Mouse (Mus musculus): ENCODE results near the gene Kiss1r. TPM values are rescaled to one million over a fixed set of nuclear protein-coding genes. Genes with fewer than 3 reads are reported as not detected.

Gene Kiss1r
- total RNA-seq, 2 experiments from 2014 or later = 6.6 to 6.7 TPM

GRCm38 (mm10) chr10:79896814-79897213 is 20.0 kb upstream of the Kiss1r start:
- DNase-seq (ENCODE audit: extremely low spot score in 1 of 2, low spot score in 1 of 2) = no peak

DNA sequence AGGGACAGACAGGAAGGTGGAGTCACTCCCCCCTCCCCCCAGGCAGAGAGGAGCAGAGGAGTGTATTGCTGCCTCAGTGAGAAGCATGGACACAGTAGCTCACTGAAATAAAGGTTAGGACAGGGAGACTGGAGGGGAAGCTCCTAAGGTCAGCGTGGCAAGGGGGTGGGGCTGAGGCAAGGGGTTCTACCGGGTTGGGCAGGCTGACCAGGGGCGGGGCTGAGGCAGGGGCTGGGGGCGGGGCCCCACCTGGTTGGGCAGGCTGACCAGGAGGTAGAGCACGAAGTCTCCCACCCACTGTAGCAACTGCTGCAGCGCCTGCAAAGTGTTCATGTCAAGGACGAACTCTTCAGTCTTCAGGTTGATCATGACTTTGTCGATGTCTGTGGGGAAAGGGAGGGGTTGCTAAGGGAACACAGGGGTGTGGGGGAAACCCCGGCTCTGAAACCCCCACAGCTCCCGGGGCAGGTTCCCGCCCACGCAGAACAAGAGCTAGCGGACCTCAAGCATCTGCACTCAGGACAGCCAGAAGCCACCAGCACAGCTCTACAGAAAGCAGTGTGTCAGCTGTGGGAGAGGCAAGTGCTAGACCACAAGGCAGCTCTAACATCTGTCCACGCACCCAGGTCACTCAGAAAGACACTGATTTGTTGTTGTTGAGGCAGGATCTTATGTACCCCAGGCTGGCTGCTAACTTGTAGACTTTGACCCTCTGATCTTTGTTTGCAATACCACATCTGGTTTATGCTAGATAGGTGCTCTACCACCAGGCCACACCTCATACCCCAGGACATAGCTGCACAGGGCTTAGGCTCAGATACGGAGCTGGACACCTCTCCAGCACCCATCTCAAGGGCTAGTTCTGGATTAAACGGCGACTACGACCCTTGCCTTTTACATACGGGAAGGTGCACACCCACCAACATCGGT is 19.2 kb upstream of the Kiss1r start:
- no peak for DNase-seq (ENCODE audit: extremely low spot score in 1 of 2, low spot score in 1 of 2)

GRCm38 (mm10) chr10:79900951-79901410 is 15.8 kb upstream of the Kiss1r start:
- peak; percentile 34 to 46 for DNase-seq (ENCODE audit: extremely low spot score in 1 of 2, low spot score in 1 of 2)

- DNase-seq (ENCODE audit: extremely low spot score in 1 of 2, low spot score in 1 of 2) = no peak
Measured at GRCm38 (mm10) chr10:79906712-79907111, 10.1 kb upstream of the Kiss1r start.

DNA sequence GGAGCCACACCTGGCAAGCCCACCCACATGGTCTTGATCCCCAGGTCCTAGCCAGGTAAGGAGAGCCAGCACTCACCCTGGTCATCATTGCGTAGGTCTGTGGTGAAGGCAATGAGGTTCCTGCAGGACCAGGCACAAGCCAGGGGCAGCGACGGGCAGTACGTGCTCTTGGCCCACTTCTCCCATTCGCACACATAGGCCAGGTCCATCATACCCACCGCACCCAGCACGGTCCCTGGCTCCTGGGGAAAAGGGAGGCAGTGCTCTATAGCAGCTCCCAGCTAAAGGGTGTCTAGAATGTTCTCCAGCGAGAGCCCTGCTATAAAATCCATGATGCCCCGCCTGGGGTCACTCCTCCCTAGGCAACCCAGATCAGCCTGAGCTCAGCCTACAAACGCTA is 9.4 kb upstream of the Kiss1r start:
- no peak for DNase-seq (ENCODE audit: extremely low spot score in 1 of 2, low spot score in 1 of 2)

- DNase-seq (ENCODE audit: extremely low spot score in 1 of 2, low spot score in 1 of 2) = peak; percentile 83 to 97
Measured at GRCm38 (mm10) chr10:79908167-79909091, 8.3 kb upstream of the Kiss1r start, which contains the start of gene Med16. Gene Med16, minus strand, starts transcription at chr10:79908923.

DNA sequence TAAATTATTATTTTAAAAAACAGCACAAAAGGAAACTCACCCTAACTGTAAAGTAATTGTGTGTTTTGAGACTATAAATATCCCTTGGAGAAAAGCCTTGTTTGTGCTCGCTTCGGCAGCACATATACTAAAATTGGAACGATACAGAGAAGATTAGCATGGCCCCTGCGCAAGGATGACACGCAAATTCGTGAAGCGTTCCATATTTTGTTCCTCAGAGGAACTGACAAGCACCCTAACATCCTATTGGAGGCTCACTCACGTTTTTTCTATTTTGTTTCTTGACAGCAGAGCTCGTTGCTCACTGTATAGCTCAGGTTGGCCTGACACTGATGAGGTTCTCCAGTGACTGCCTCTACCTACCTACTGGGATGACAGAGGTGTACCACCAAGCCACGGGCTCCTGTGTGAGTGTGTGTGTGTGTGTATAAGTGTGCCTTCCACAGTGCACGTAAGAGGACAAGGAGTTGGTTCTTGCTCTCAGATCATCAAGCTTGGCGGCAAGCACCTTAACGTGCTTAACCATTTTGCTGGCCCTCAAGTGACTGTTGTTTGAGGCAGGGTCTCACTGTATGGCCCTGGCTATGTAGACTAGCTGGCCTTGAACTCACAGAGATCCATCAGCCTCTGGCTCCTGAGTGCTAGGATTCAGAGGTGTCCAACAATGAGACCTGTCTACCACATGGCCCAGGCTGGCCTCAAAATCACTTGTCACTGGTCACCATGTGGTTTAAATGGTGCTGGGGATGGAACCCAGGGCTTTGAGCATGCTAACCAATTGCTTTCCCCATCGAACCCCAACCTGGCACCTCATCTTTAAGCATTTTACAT is 7.5 kb upstream of the Kiss1r start:
- no peak for DNase-seq (ENCODE audit: extremely low spot score in 1 of 2, low spot score in 1 of 2)

DNA sequence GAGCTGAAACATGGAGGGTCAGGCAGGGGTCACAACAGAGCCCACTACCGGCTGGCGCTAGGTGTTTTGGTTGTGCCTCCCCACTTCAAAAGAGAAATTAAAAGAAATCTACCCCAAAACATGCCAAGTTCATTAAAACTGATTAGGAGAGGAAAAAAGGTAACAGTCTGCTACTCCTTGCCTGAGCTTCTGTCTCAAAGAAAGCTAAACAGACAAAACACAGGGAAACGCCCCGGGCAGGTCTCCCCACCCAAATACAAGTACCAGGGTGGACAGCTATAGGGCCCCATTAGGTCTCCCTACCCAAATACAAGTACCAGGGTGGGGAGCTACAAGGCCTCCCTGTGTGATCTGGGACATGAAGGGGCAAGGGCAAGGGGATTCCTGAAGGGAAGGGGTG is 6.2 kb upstream of the Kiss1r start, which contains the start of gene Gm26602:
TSS of gene Gm26602 (plus strand) at position 301 of the 400 bp plus-strand sequence.
- DNase-seq (ENCODE audit: extremely low spot score in 1 of 2, low spot score in 1 of 2) = no peak

DNA sequence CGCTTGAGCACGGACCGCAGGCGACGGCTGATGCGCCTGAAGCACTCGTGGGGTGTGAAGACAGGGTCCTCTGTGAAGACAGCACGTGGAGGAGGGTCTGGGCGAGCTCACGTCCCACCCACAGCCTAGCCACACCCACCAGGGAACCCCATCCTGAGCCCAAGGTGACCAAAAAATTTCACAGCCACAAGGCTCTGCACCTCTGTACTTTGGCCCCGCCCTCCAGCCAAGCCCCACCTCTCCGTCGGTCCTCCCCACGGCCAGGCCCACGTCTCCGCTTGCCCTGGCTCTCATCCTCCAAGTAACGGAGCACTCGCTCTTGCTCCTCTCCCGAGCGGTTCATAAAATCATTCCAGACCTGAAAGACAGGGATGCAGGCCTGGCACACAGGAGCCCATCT is 4.4 kb upstream of the Kiss1r start:
- no peak for DNase-seq (ENCODE audit: extremely low spot score in 1 of 2, low spot score in 1 of 2)

DNA sequence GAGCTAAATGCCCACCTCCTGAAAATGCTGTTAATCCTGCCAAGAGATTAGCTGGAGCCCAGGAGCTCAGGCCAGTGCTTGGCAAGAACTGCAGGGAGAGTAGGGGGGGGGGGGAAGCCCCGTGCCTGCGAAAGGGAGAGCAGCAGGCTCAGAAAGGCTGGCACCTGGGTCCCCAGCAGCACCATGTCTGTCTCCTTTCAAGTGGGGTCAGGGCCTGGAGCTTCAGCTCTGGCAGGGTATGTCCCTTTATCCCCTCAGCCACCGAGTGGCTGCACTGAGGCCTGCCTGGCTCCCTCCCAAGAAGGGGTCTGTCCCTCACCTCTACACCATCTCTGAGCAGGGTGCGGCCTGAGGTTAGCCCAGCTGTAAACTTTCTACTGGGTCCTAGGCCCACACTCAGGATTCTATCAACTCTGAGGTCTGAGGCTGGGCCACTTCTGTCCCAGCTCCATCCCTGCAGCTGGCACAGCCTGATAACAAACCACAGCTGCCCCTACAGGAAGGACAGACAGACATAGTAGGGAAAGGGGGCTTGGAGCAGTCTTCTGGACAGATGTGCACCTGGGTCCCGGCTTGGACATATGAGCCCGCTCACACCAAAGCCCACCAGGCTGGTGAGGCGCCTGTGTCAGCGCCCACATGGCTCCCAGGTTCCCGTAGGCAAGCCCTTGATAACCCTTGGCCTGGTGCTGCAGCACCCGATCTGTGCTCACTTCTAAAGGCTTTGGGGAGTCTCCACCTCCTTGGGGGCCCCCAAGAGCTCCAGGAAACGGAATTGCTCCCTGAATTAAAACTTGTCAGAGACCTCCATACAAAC is 2.4 kb upstream of the Kiss1r start:
- no peak for DNase-seq (ENCODE audit: extremely low spot score in 1 of 2, low spot score in 1 of 2)

DNA sequence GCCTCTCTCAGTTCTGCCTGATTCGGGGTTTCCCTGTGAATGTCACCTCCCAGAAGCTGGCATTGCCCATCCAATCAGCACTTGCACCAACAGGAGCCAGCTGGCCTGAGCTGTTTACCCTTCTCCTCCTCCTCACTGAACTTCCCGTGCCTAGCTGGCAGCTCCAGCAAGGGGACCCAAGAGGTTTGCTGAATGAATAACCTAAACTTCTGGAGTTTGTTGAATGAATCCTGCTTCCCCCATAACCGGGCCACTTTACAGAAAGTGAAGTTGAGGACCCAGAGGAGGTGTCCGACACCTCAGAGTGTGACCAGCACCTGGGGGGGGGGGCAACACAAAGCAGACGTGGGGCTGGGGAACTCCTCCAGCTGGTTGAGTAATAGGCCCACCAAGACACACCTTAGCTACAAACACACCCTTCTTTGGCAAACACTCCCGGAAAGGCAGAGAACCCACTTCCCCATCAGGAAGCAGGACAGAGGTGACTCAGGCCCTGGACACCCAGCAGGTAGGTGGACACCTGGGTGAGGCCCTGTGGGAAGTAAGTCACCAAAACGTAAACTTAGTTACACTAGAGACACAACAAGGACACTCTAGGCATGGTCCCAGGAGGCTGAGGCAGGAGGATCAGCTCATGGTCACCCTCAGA is 1.7 kb upstream of the Kiss1r start:
- no peak for DNase-seq (ENCODE audit: extremely low spot score in 1 of 2, low spot score in 1 of 2)

DNA sequence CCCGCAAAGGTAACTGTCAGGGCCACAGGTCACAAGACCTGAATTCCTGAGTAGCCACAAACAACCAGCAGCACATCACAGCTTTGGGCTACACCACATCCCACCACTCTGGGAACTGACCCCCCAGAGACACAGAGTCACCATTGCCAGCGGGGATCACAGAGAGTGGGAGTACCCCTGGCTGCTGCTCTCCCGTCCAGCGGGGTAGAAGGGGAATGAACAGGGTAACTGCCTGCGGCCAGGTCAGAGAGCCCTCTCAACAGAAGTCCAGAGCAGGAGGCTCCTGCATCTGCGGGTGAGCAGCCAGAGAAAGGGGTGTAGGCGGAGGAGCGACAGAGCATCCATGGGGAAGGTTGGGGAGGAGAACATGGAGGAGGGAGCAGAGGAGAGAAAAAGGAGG is 690 bp upstream of the Kiss1r start:
- peak in 1 of 2 experiments; percentile 35 for DNase-seq (ENCODE audit: extremely low spot score in 1 of 2, low spot score in 1 of 2)

DNA sequence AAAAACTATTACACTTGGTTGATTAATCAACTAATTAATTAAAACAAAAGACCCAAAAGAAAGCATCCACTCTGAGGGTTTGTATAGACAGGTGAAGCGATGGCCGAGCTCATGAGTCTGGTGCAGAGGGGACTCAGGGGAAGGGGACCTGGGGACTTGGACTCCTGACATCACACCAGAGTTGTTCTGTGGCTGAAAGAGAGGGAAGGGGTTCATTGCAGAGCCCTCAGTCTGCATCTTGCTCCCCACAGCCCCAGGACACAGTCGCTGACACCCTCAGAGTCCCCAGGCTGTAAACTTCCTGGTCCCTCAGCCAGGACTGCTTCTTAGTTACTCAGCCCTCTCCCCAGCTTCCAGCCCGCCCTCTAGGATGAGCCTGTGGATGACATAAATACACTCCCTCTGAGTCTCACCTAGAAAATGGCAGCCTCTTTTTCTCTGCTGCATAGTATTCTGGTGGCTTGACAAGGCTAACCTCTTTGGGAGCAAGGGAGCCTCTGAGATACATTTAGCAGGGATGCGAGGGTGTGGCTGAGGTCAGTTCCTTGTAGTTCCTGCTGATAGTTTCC is 845 bp downstream of the Kiss1r start:
- DNase-seq (ENCODE audit: extremely low spot score in 1 of 2, low spot score in 1 of 2) = no peak

DNA sequence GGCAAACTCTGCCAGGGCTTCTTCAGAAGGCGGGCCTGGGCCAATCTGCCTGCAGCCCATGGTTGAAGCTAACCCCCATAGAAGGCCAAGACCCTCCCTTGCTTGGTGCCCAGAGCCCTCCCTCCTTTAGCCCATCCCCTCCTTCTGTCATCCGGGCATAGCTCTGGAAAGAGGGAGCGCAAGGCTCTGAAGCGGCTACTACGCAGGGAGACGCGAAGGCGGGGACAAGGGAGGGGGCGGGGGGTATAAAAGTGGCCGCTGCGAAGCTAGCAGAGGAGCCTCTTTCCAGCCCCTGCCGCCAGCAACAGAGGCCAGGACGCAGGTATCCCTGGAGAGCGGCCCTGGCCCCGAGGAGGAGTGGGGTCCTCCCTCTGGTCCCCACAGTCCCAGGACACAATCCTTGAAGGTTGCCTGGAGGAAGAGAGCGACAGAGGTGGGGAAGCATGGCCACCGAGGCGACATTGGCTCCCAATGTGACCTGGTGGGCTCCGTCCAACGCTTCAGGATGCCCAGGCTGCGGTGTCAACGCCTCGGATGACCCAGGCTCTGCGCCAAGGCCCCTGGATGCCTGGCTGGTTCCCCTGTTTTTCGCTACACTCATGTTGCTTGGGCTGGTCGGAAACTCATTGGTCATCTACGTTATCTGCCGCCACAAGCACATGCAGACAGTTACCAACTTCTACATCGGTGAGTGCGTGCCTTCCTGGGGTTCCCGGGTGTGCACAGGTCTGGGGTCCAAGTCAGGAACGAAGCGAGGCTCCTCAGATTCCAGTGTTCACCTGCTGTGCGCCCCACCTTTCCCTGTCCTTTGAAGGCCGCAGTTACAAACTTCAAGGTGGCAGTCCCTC is 1.7 kb downstream of the Kiss1r start:
- DNase-seq (ENCODE audit: extremely low spot score in 1 of 2, low spot score in 1 of 2) = no peak

DNA sequence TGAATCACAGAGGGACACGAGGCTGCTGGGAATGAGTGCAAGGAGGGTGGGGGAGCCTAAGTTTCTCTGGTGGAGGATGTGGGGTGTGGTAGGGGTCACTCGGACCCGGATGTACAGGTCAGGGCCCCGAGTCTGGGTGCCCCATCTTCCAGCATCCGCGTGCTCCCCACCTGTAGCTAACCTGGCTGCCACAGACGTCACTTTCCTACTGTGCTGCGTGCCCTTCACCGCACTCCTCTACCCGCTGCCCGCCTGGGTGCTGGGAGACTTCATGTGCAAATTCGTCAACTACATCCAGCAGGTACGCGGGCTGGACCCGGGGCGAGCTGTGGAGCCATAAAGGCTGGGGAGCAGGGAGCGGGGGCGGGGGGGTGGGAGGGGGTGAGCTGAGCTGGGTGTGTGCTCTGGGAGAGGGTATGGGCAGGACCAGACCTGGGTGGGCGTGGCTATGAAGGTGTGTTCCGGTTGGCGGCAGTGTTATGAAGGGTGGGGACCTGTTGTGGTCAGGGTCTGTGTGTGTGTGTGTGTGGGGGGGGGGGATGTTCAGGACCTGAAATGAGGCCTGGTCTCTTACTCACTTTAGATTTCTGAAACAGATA is 2.6 kb downstream of the Kiss1r start:
- DNase-seq (ENCODE audit: extremely low spot score in 1 of 2, low spot score in 1 of 2) = no peak

GRCm38 (mm10) chr10:79920056-79920890 is 3.5 kb downstream of the Kiss1r start:
- DNase-seq (ENCODE audit: extremely low spot score in 1 of 2, low spot score in 1 of 2) = no peak

All from layer of hippocampus, postnatal 25 days (tissue).